In genomic region chr4:140171917-140172316, GRCm38 (mm10) we compare ENCODE assay signal across 24 mouse cellular contexts.
"Had no signal": no experiment of that assay in that cellular context is flagged by ENCODE, and none has a peak within 500 bp of the region (broad histone marks: within the 10 kb centered on the region; RNA-seq: fewer than 3 reads in every experiment).

No protein-coding gene starts in this region.

- H3K4me3 ChIP-seq: gastrocnemius, adult 2 months; heart, embryonic 10.5 days; heart, embryonic 12.5 days; hindbrain, embryonic 13.5 days; hindbrain, embryonic 15.5 days; kidney, embryonic 15.5 days; limb, embryonic 13.5 days; limb, embryonic 15.5 days had no signal

- DNase-seq: gastrocnemius, adult 2 months; gastrocnemius, postnatal 10 days; gastrocnemius, postnatal 25 days; heart, adult 18-20 months; heart, postnatal 14 days; heart, postnatal 36 days; kidney, adult 11 months; kidney, adult 2 months; kidney, adult 9 months; kidney, postnatal 14 days; kidney, postnatal 36 days; layer of hippocampus, adult 9-11 months; layer of hippocampus, postnatal 36 days; left cerebral cortex, postnatal 4 days had no signal

- H3K9ac ChIP-seq: heart, embryonic 12.5 days; hindbrain, embryonic 13.5 days; hindbrain, embryonic 15.5 days; kidney, embryonic 15.5 days; limb, embryonic 13.5 days; limb, embryonic 15.5 days had no signal

- H3K9me3 ChIP-seq: heart, embryonic 10.5 days; heart, embryonic 12.5 days; hindbrain, embryonic 13.5 days; hindbrain, embryonic 15.5 days; kidney, embryonic 15.5 days; limb, embryonic 13.5 days; limb, embryonic 15.5 days had no signal

- H3K4me1 ChIP-seq: limb, embryonic 13.5 days; limb, embryonic 15.5 days had no signal

- H3K27me3 ChIP-seq: hindbrain, embryonic 15.5 days had no signal

- H3K36me3 ChIP-seq: heart, embryonic 10.5 days; heart, embryonic 12.5 days; hindbrain, embryonic 13.5 days; hindbrain, embryonic 15.5 days; kidney, embryonic 15.5 days; limb, embryonic 13.5 days; limb, embryonic 15.5 days had no signal

- H3K4me2 ChIP-seq: heart, embryonic 12.5 days; hindbrain, embryonic 13.5 days; hindbrain, embryonic 15.5 days; kidney, embryonic 15.5 days; limb, embryonic 13.5 days; limb, embryonic 15.5 days had no signal

- H3K27ac ChIP-seq: gastrocnemius, adult 2 months; heart, embryonic 10.5 days; hindbrain, postnatal 0 days; kidney, embryonic 15.5 days; kidney, postnatal 0 days; limb, embryonic 13.5 days; limb, embryonic 15.5 days had no signal

- ATAC-seq: hindbrain, postnatal 0 days; intestine, embryonic 16.5 days had no signal
